In genomic region chr13:113035852-113036251, GRCm38 (mm10) we compare ENCODE assay signal across 8 mouse cellular contexts. TPM values are rescaled to one million over a fixed set of nuclear protein-coding genes. Genes with fewer than 3 reads are reported as not detected.
A peak's percentile ranks its signal among the peaks of the same experiment; 100 is the strongest.
DNase-seq lines count a peak whose midpoint lies in the region; ATAC-seq and TF ChIP-seq lines count a peak whose summit lies in the region.

No protein-coding gene starts in this region.

- peak overlapping the region; percentile 85; the same call in 1 of the 2 replicates for H3K4me2 ChIP-seq in embryonic facial prominence, embryonic 11.5 days (ENCODE audit: low read depth, low read length)
- peak overlapping the region; percentile 98 for H3K4me2 ChIP-seq in midbrain, embryonic 12.5 days (replicated peaks)

- peak; percentile 59; the same call in 1 of the 2 replicates for TF ChIP-seq CTCF in spleen, adult 2 months (IDR thresholded peaks at IDR 0.05; ENCODE audit: extremely low read depth, insufficient read depth, insufficient read length, insufficient replicate concordance)

- 1% methylated on average over 4 of the region's 4 CpGs for WGBS in embryonic facial prominence, embryonic 11.5 days
- WGBS in midbrain, embryonic 12.5 days = under 1% methylated on average over 4 of the region's 4 CpGs
- WGBS in spleen, adult 2 months = 2% methylated on average over 4 of the region's 4 CpGs

- no peaks in the 10 kb centered on the region for H3K9me3 ChIP-seq in embryonic facial prominence, embryonic 11.5 days (replicated peaks; ENCODE audit: control insufficient read depth, low read length)
- H3K9me3 ChIP-seq in midbrain, embryonic 12.5 days = no peaks in the 10 kb centered on the region

- H3K4me3 ChIP-seq in embryonic facial prominence, embryonic 11.5 days (ENCODE audit: low read depth, low read length) = peak overlapping the region; percentile 42
- peak overlapping the region; percentile 56 for H3K4me3 ChIP-seq in midbrain, embryonic 12.5 days
- H3K4me3 ChIP-seq in spleen, adult 2 months (ENCODE audit: extremely low read depth, insufficient read depth, insufficient read length) = no peak overlapping the region

- ATAC-seq in embryonic facial prominence, embryonic 11.5 days (replicated peaks; ENCODE audit: insufficient number of reproducible peaks, low FRiP score, low TSS enrichment, low read depth) = peak; percentile 76
- peak; percentile 79 for ATAC-seq in midbrain, embryonic 12.5 days (ENCODE audit: low FRiP score, low read depth)

- no peak overlapping the region for H3K9ac ChIP-seq in embryonic facial prominence, embryonic 11.5 days (replicated peaks; ENCODE audit: low read length)
- no peak overlapping the region for H3K9ac ChIP-seq in midbrain, embryonic 12.5 days (replicated peaks)

- no peaks in the 10 kb centered on the region for H3K4me1 ChIP-seq in embryonic facial prominence, embryonic 11.5 days (ENCODE audit: control insufficient read depth, insufficient read depth, low read length)
- H3K4me1 ChIP-seq in midbrain, embryonic 12.5 days = peaks cover 18% of the 10 kb centered on the region
- H3K4me1 ChIP-seq in spleen, adult 2 months (ENCODE audit: control insufficient read depth, insufficient read depth, insufficient read length) = peaks cover 9% of the 10 kb centered on the region

- intact Hi-C loops in left cerebral cortex, postnatal 4 days (cut with DNase I) = loop anchor here (5.0 to 10.0 kb wide), 2 partner anchors 51 to 359 kb away; partner anchors contain the start of gene Ccno

- H3K27me3 ChIP-seq in embryonic facial prominence, embryonic 11.5 days (ENCODE audit: control insufficient read depth, insufficient read depth, low read length) = peaks cover 23% of the 10 kb centered on the region
- H3K27me3 ChIP-seq in midbrain, embryonic 12.5 days = peaks cover 42% of the 10 kb centered on the region
- peaks cover 14% of the 10 kb centered on the region for H3K27me3 ChIP-seq in spleen, adult 2 months (ENCODE audit: control insufficient read depth, insufficient read depth, low read length)

- TF ChIP-seq POLR2A in spleen, adult 2 months (IDR thresholded peaks at IDR 0.05; ENCODE audit: low read depth, low read length) = no peak

- H3K27ac ChIP-seq in embryonic facial prominence, embryonic 11.5 days (replicated peaks; ENCODE audit: low read depth, low read length) = no peak overlapping the region
- H3K27ac ChIP-seq in midbrain, embryonic 12.5 days (replicated peaks) = no peak overlapping the region
- H3K27ac ChIP-seq in spleen, adult 2 months (ENCODE audit: insufficient read depth, low read length) = no peak overlapping the region

- DNase-seq in 3T3-L1 (ENCODE audit: low read depth, low spot score) = peak; percentile 94
- peak; percentile 78 for DNase-seq in adrenal gland, postnatal 10 days
- DNase-seq in embryonic facial prominence, embryonic 11.5 days (ENCODE audit: low spot score) = peak; percentile 97
- peak; percentile 95 for DNase-seq in heart, adult 11 months
- peak; percentile 61 for DNase-seq in kidney, adult 11 months
- DNase-seq in left cerebral cortex, postnatal 4 days = peak; percentile 66
- DNase-seq in spleen, adult 2 months (ENCODE audit: low read depth in 1 of 2, low spot score in 2 of 2) = peak; percentile 60 to 74

- H3K36me3 ChIP-seq in embryonic facial prominence, embryonic 11.5 days (replicated peaks; ENCODE audit: control insufficient read depth, insufficient read depth, low read depth, low read length) = no peaks in the 10 kb centered on the region
- H3K36me3 ChIP-seq in midbrain, embryonic 12.5 days = no peaks in the 10 kb centered on the region
- H3K36me3 ChIP-seq in spleen, adult 2 months (ENCODE audit: control insufficient read depth, insufficient read depth, low read length) = no peaks in the 10 kb centered on the region

RNA-seq across cellular contexts. Expression of gene Cdc20b, which starts 0.9 kb away (rescaled TPM):
- not detected for total RNA-seq in adrenal gland, postnatal 10 days (2021)
- 0.14 TPM in 1 of 2 replicates, not detected in the other for polyA plus RNA-seq in embryonic facial prominence, embryonic 11.5 days (2014; fragmentation: Nextera tagmentation; extraction: Ambion mirVana)
- total RNA-seq in left cerebral cortex, postnatal 4 days (2021) = 1 to 10 TPM in 1 of 2 experiments, under 1 TPM in 1; 0.83 to 1.0 TPM
- 0.15 TPM in 1 of 2 replicates, not detected in the other for polyA plus RNA-seq in midbrain, embryonic 12.5 days (2016; fragmentation: Nextera tagmentation; extraction: Ambion mirVana)
- 0.09 and 0.26 TPM in 2 replicates for polyA plus RNA-seq in spleen, adult 2 months (2012; rRNA removed)

RNA-seq across cellular contexts. Expression of gene Gpx8, which starts 10.4 kb away (rescaled TPM):
- 10 to 100 TPM; 66.0 to 77.3 TPM for total RNA-seq in adrenal gland, postnatal 10 days (2021)
- polyA plus RNA-seq in embryonic facial prominence, embryonic 11.5 days (2014; fragmentation: Nextera tagmentation; extraction: Ambion mirVana) = 142 and 155 TPM in 2 replicates
- 10 to 100 TPM; 15.7 to 17.5 TPM for total RNA-seq in left cerebral cortex, postnatal 4 days (2021)
- 97.4 and 102 TPM in 2 replicates for polyA plus RNA-seq in midbrain, embryonic 12.5 days (2016; fragmentation: Nextera tagmentation; extraction: Ambion mirVana)
- polyA plus RNA-seq in spleen, adult 2 months (2012; rRNA removed) = 0.61 and 0.67 TPM in 2 replicates

RNA-seq across cellular contexts. Expression of gene Mcidas, which starts 42.2 kb away (rescaled TPM):
- total RNA-seq in adrenal gland, postnatal 10 days (2021) = not detected
- not detected in 2 replicates for polyA plus RNA-seq in embryonic facial prominence, embryonic 11.5 days (2014; fragmentation: Nextera tagmentation; extraction: Ambion mirVana)
- total RNA-seq in left cerebral cortex, postnatal 4 days (2021) = under 1 TPM; 0.28 to 0.62 TPM
- 0.24 and 1.1 TPM in 2 replicates for polyA plus RNA-seq in midbrain, embryonic 12.5 days (2016; fragmentation: Nextera tagmentation; extraction: Ambion mirVana)
- not detected in 2 replicates for polyA plus RNA-seq in spleen, adult 2 months (2012; rRNA removed)

RNA-seq across cellular contexts. Expression of gene Ccno, which starts 48.2 kb away (rescaled TPM):
- total RNA-seq in adrenal gland, postnatal 10 days (2021) = 1 to 10 TPM in 1 of 2 experiments, under 1 TPM in 1; 0.30 to 1.2 TPM
- polyA plus RNA-seq in embryonic facial prominence, embryonic 11.5 days (2014; fragmentation: Nextera tagmentation; extraction: Ambion mirVana) = 0.17 and 0.66 TPM in 2 replicates
- total RNA-seq in left cerebral cortex, postnatal 4 days (2021) = 1 to 10 TPM in 1 of 2 experiments, under 1 TPM in 1; 0.76 to 1.3 TPM
- polyA plus RNA-seq in midbrain, embryonic 12.5 days (2016; fragmentation: Nextera tagmentation; extraction: Ambion mirVana) = 0.85 and 1.9 TPM in 2 replicates
- polyA plus RNA-seq in spleen, adult 2 months (2012; rRNA removed) = 0.29 and 0.32 TPM in 2 replicates

Comparison
In these comparisons a context has a peak if more than half of its experiments do, and no peak if none do; other contexts are left out.
1. RNA of gene Gpx8, which starts 10.4 kb away (polyA plus RNA-seq): 142 to 155 TPM in embryonic facial prominence, embryonic 11.5 days and 97.4 to 102 TPM in midbrain, embryonic 12.5 days; 0.61 to 0.67 TPM in spleen, adult 2 months; every median in the first group is over 10 times any median in the second.
2. Peak in every context shown above with its lines, with median percentiles within 50 percentile points of each other: DNase-seq.